Mouse (Mus musculus) limb, embryonic 11.5 days (tissue): ENCODE results near the gene Isy1. TPM values are rescaled to one million over a fixed set of nuclear protein-coding genes. Genes with fewer than 3 reads are reported as not detected.

Experiments used
- ATAC-seq: fragments of 200-750 bp; cut with Nextera tagmentation; 2 replicates; pipeline ENCODE4 v1.8.0; 2017; ENCODE audit warnings: low read depth; ENCODE audit not compliant: insufficient number of reproducible peaks, low FRiP score, low TSS enrichment
- DNase-seq: peaks from one replicate; pipeline ENCODE4 v3.0.0-alpha.2; 2015; ENCODE audit warnings: low spot score
- H3K27ac ChIP-seq: fragments of 300-500 bp; sonication (generic); replicated peaks from 2 replicates; pipeline ENCODE4 v1.5.1; 2014; ENCODE audit warnings: low read depth, mild to moderate bottlenecking, low read length
- H3K27me3 ChIP-seq: fragments of 300-500 bp; sonication (generic); 2 replicates; pipeline ENCODE4 v1.6.1; 2014; ENCODE audit warnings: mild to moderate bottlenecking, low read length, mixed read lengths; ENCODE audit not compliant: control insufficient read depth, insufficient read depth
- H3K36me3 ChIP-seq: fragments of 300-500 bp; sonication (generic); 2 replicates; pipeline ENCODE4 v1.6.1; 2014; ENCODE audit warnings: mild to moderate bottlenecking, low read length, moderate library complexity, mixed read lengths; ENCODE audit not compliant: control insufficient read depth, insufficient read depth
- H3K4me1 ChIP-seq: fragments of 300-500 bp; sonication (generic); 2 replicates; pipeline ENCODE4 v1.6.1; 2014; ENCODE audit warnings: low read length, mixed read lengths; ENCODE audit not compliant: control insufficient read depth, insufficient read depth
- H3K4me2 ChIP-seq: fragments of 300-500 bp; sonication (generic); 2 replicates; pipeline ENCODE4 v1.6.1; 2014; ENCODE audit warnings: low read depth, mild to moderate bottlenecking, moderate library complexity; ENCODE audit not compliant: severe bottlenecking
- H3K4me3 ChIP-seq: fragments of 300-500 bp; sonication (generic); 2 replicates; pipeline ENCODE4 v1.5.1; 2014; ENCODE audit warnings: low read depth, low read length
- H3K9ac ChIP-seq: fragments of 300-500 bp; sonication (generic); 2 replicates; pipeline ENCODE4 v1.6.1; 2014; ENCODE audit warnings: mild to moderate bottlenecking, low read length
- H3K9me3 ChIP-seq: fragments of 300-500 bp; sonication (generic); 2 replicates; pipeline ENCODE4 v1.6.1; 2016; ENCODE audit warnings: low read length; ENCODE audit not compliant: control insufficient read depth
- WGBS: fragments of 180-500 bp; shearing (Covaris S2); extraction: QIAGEN DNeasy Blood & Tissue Kit; methylation state at CpG from one replicate; pipeline ENCODE4 v1.1.7; 2014; 5-methylcytosine and 5-hydroxymethylcytosine counted together
- polyA plus RNA-seq: library from polyadenylated mRNA; unstranded; fragments of >200 nt; fragmentation: Nextera tagmentation; extraction: Ambion mirVana; gene quantifications from 2 replicates; pipeline ENCODE4 v1.2.1, GENCODE M21; 2014

Isy1 gene
- polyA plus RNA-seq, 1 experiment from 2014 or later, result 76.2 TPM

- no peak overlapping the region for H3K4me3 ChIP-seq
- H3K27me3 ChIP-seq, result no peaks in the 10 kb centered on the region
- no peak overlapping the region for H3K9ac ChIP-seq
- no peaks in the 10 kb centered on the region for H3K4me1 ChIP-seq
- ATAC-seq, result no peak
- H3K36me3 ChIP-seq, result peaks cover 30% of the 10 kb centered on the region
- H3K4me2 ChIP-seq, result no peak overlapping the region
- DNase-seq, result no peak
- H3K27ac ChIP-seq, result no peak overlapping the region
- no peaks in the 10 kb centered on the region for H3K9me3 ChIP-seq
- WGBS, result 43% methylated on average over 1 of the region's 1 CpGs
Measured at GRCm38 (mm10) chr6:87842254-87842653, 3.7 kb upstream of the Isy1 start.

- Histone ChIP-seq H3K9me3 (no peaks in the 10 kb centered on the region), H3K9ac (no peak overlapping the region), H3K4me1 (no peaks in the 10 kb centered on the region), H3K27me3 (no peaks in the 10 kb centered on the region), H3K36me3 (peaks cover 30% of the 10 kb centered on the region), H3K27ac (no peak overlapping the region), H3K4me3 (no peak overlapping the region), H3K4me2 (no peak overlapping the region)
- ATAC-seq (no peak), DNase-seq (no peak)
- WGBS, result 80% methylated on average over 8 of the region's 8 CpGs
Measured at GRCm38 (mm10) chr6:87841635-87842034, 3.0 kb upstream of the Isy1 start.

- Histone ChIP-seq H3K4me3 (no peak overlapping the region), H3K27ac (no peak overlapping the region), H3K27me3 (no peaks in the 10 kb centered on the region), H3K36me3 (peaks cover 22% of the 10 kb centered on the region), H3K4me2 (no peak overlapping the region), H3K9ac (no peak overlapping the region), H3K4me1 (no peaks in the 10 kb centered on the region), H3K9me3 (no peaks in the 10 kb centered on the region)
- no peak for DNase-seq
- WGBS, result 63% methylated on average over 11 of the region's 11 CpGs
- no peak for ATAC-seq
Measured at GRCm38 (mm10) chr6:87839797-87840341, 1.3 kb upstream of the Isy1 start.

- 94% methylated on average over 7 of the region's 7 CpGs for WGBS
- Histone ChIP-seq H3K4me2 (no peak within 1 kb of the TSS), H3K27me3 (no peaks in the 10 kb centered on the region), H3K9me3 (no peaks in the 10 kb centered on the region), H3K9ac (no peak within 1 kb of the TSS), H3K4me3 (no peak within 1 kb of the TSS), H3K27ac (no peak within 1 kb of the TSS), H3K36me3 (peaks cover 3% of the 10 kb centered on the region; the same call in 1 of the 2 replicates), H3K4me1 (no peaks in the 10 kb centered on the region)
- DNase-seq (no peak), ATAC-seq (no peak)
Measured at GRCm38 (mm10) chr6:87835695-87836094, 2.9 kb downstream of the Isy1 start, which contains the start of gene Gm45140. Gene Gm45140 (minus strand): TSS chr6:87835795.

GRCm38 (mm10) chr6:87820366-87820765, 18.2 kb downstream of the Isy1 start:
- no peak overlapping the region for H3K4me2 ChIP-seq
- H3K4me1 ChIP-seq, result no peaks in the 10 kb centered on the region
- H3K9me3 ChIP-seq, result no peaks in the 10 kb centered on the region
- H3K9ac ChIP-seq, result no peak overlapping the region
- ATAC-seq (no peak), DNase-seq (no peak)
- WGBS, result 93% methylated on average over 2 of the region's 2 CpGs
- H3K4me3 ChIP-seq, result no peak overlapping the region
- H3K27me3 ChIP-seq, result no peaks in the 10 kb centered on the region
- no peak overlapping the region for H3K27ac ChIP-seq
- H3K36me3 ChIP-seq, result peaks cover 45% of the 10 kb centered on the region

GRCm38 (mm10) chr6:87814486-87814885, 24.1 kb downstream of the Isy1 start:
- H3K4me3 ChIP-seq, result no peak overlapping the region
- H3K9ac ChIP-seq, result no peak overlapping the region
- H3K4me2 ChIP-seq, result no peak overlapping the region
- DNase-seq, result no peak
- H3K4me1 ChIP-seq, result no peaks in the 10 kb centered on the region
- no peak for ATAC-seq
- no peaks in the 10 kb centered on the region for H3K9me3 ChIP-seq
- 95% methylated on average over 5 of the region's 5 CpGs for WGBS
- H3K36me3 ChIP-seq, result peaks cover 15% of the 10 kb centered on the region
- H3K27me3 ChIP-seq, result no peaks in the 10 kb centered on the region
- H3K27ac ChIP-seq, result no peak overlapping the region

- Histone ChIP-seq H3K4me2 (peak overlapping the region; percentile 90), H3K9ac (no peak overlapping the region)
Measured at GRCm38 (mm10) chr6:87812656-87813055, 25.9 kb downstream of the Isy1 start.

GRCm38 (mm10) chr6:87811675-87812338, 26.8 kb downstream of the Isy1 start, which contains the start of gene Rab43:
Gene Rab43 (minus strand): TSS chr6:87812164.
- Histone ChIP-seq H3K4me2 (peak within 1 kb of the TSS; percentile 90), H3K9ac (peak within 1 kb of the TSS; percentile 67), H3K9me3 (no peaks in the 10 kb centered on the region), H3K4me3 (peak within 1 kb of the TSS; percentile 72), H3K4me1 (no peaks in the 10 kb centered on the region), H3K27me3 (no peaks in the 10 kb centered on the region), H3K27ac (peak within 1 kb of the TSS; percentile 42; the same call in 1 of the 2 replicates), H3K36me3 (peaks cover 2% of the 10 kb centered on the region)
- under 1% methylated on average over 41 of the region's 56 CpGs for WGBS
- peak; percentile 95 for ATAC-seq
- peak; percentile 89 for DNase-seq

More at GRCm38 (mm10) chr6:87812656-87813055, 25.9 kb downstream of the Isy1 start:
- no peak for ATAC-seq
- Histone ChIP-seq H3K36me3 (peaks cover 4% of the 10 kb centered on the region), H3K27me3 (no peaks in the 10 kb centered on the region), H3K4me1 (no peaks in the 10 kb centered on the region), H3K9me3 (no peaks in the 10 kb centered on the region), H3K4me3 (no peak overlapping the region; the same call in 1 of the 2 replicates), H3K27ac (no peak overlapping the region)
- WGBS, result 80% methylated on average over 1 of the region's 1 CpGs
- DNase-seq, result no peak
